Mouse (Mus musculus) forebrain, embryonic 15.5 days (tissue): ENCODE data around the gene Cd3eap. TPM values are rescaled to one million over a fixed set of nuclear protein-coding genes. Genes with fewer than 3 reads are reported as not detected.

Source experiments
- ATAC-seq: fragments of 200-750 bp; cut with Nextera tagmentation; replicated peaks from 2 replicates; pipeline ENCODE4 v1.8.0; 2017; ENCODE audit warnings: mild to moderate bottlenecking, moderate TSS enrichment, moderate library complexity
- H3K27ac ChIP-seq: fragments of 300-500 bp; sonication (generic); replicated peaks from 2 replicates; pipeline ENCODE4 v1.5.1; 2015; ENCODE audit warnings: mild to moderate bottlenecking, inconsistent platforms
- H3K27me3 ChIP-seq: fragments of 300-500 bp; sonication (generic); 2 replicates; pipeline ENCODE4 v1.6.1; 2015; ENCODE audit warnings: inconsistent platforms
- H3K36me3 ChIP-seq: fragments of 300-500 bp; sonication (generic); 2 replicates; pipeline ENCODE4 v1.6.1; 2015; ENCODE audit warnings: mild to moderate bottlenecking, inconsistent platforms
- H3K4me1 ChIP-seq: fragments of 300-500 bp; sonication (generic); 2 replicates; pipeline ENCODE4 v1.6.1; 2015; ENCODE audit warnings: inconsistent platforms
- H3K4me2 ChIP-seq: fragments of 300-500 bp; sonication (generic); replicated peaks from 2 replicates; pipeline ENCODE4 v1.6.1; 2015; ENCODE audit warnings: mild to moderate bottlenecking, inconsistent platforms
- H3K4me3 ChIP-seq: fragments of 300-500 bp; sonication (generic); 2 replicates; pipeline ENCODE4 v1.5.1; 2015; ENCODE audit warnings: mild to moderate bottlenecking, inconsistent platforms
- H3K9ac ChIP-seq: fragments of 300-500 bp; sonication (generic); replicated peaks from 2 replicates; pipeline ENCODE4 v1.6.1; 2015; ENCODE audit warnings: mild to moderate bottlenecking, inconsistent platforms
- H3K9me3 ChIP-seq: fragments of 300-500 bp; sonication (generic); 2 replicates; pipeline ENCODE4 v1.6.1; 2016; ENCODE audit warnings: inconsistent platforms
- WGBS: fragments of 180-500 bp; shearing (Covaris S2); methylation state at CpG from one replicate; pipeline ENCODE4 v1.1.7; 2015; ENCODE audit warnings: mixed read lengths; 5-methylcytosine and 5-hydroxymethylcytosine counted together
- polyA plus RNA-seq: library from polyadenylated mRNA; unstranded; fragments of >200 nt; fragmentation: Nextera tagmentation; extraction: Ambion mirVana; gene quantifications from 2 replicates; pipeline ENCODE4 v1.2.1, GENCODE M21; 2015

Cd3eap gene
- 23.9 and 24.0 TPM in 2 replicates for polyA plus RNA-seq

DNA sequence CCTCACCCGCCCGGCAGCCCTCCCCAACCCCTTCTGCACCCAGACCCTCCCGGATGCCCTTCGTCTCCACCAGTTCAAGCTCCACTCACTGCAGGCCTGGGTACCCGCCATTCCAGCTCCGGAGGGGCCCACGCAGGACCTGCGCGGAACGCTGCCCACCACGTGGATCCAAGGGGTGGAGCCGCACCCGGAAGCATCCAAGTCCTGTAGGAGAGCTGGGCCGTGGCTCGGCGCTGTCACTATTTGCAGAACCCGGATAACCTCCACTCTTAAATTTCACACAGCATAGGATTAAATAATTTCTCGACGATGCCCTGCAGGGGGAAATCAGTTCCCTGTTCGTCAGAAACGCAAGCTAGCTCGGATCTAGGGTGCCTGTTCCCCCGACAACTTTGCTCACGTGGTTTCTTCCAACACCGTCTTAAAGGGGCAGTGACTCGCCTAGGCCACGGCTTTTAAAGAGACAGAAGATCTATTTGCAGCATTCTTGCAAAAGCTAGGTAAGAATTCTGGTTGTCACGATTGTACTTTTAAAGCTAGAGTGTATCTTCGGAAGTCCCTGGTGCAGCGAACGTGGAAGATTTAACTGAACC lies at the start of gene Cd3eap, which contains the start of gene Ppp1r13l:
Cd3eap (minus strand) TSS at position 185 of the 593 bp plus-strand sequence.
Ppp1r13l (plus strand) TSS at position 451 of the 593 bp plus-strand sequence.
- H3K27ac ChIP-seq: peak within 1 kb of the TSS; percentile 58
- ATAC-seq: peak; percentile 83
- WGBS: under 1% methylated on average over 30 of the region's 31 CpGs
- peak within 1 kb of the TSS; percentile 64 for H3K9ac ChIP-seq
- peaks cover 17% of the 10 kb centered on the region for H3K36me3 ChIP-seq
- H3K4me3 ChIP-seq: peak within 1 kb of the TSS; percentile 68
- H3K4me2 ChIP-seq: peak within 1 kb of the TSS; percentile 96
- no peaks in the 10 kb centered on the region for H3K9me3 ChIP-seq
- H3K27me3 ChIP-seq: no peaks in the 10 kb centered on the region
- peaks cover 37% of the 10 kb centered on the region for H3K4me1 ChIP-seq

DNA sequence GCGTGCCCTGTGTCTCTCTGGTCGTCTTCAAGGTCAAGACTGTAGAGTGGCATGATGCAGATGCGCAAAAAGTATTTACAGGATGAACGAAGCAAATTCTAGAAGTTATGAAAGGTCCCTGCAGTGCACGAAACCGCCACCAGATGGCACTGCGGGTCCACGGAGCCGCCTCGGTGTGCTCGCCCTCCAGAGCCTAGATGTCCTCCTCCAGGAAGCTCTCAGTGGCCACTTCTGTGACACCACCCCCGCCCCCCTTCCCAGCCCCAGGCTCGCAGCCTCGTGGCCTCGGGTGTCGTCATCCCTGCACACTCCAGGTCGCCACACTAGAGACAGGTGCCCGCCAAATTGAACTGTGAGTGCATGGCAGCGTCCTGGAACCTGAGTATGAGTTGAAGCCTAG lies 46.1 kb upstream of the Cd3eap start:
- Histone ChIP-seq H3K4me3 (no peak overlapping the region), H3K9me3 (no peaks in the 10 kb centered on the region), H3K27ac (no peak overlapping the region), H3K27me3 (peaks cover 36% of the 10 kb centered on the region), H3K4me1 (peaks cover 10% of the 10 kb centered on the region), H3K36me3 (no peaks in the 10 kb centered on the region), H3K9ac (no peak overlapping the region), H3K4me2 (no peak overlapping the region)
- ATAC-seq: peak; percentile 62; the same call in 1 of the 2 replicates
- WGBS: 3% methylated on average over 19 of the region's 19 CpGs

DNA sequence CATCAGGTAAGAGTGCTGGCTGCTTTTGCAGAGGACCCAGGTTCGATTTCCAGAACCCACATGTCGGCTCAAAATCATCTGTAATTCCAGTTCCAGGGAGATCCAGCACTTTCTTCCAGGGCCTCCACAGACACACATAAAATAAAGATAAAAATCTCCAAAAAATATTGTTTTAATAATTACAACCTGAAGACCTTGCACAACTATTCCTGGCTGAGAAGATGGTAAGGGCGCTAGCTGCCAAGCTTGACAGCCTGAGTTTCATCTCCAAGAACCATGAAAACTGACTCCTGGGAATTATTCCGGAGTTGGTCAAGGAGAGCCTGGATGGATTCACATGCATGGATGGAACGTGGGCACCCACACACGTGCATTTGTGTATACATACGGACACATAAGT lies 45.2 kb upstream of the Cd3eap start, which contains the start of gene Ckm:
Ckm (plus strand) TSS at position 301 of the 400 bp plus-strand sequence.
- Histone ChIP-seq H3K9ac (peak within 1 kb of the TSS; percentile 47), H3K36me3 (no peaks in the 10 kb centered on the region), H3K27ac (no peak within 1 kb of the TSS), H3K9me3 (no peaks in the 10 kb centered on the region), H3K4me2 (peak within 1 kb of the TSS; percentile 94), H3K4me3 (peak within 1 kb of the TSS; percentile 53), H3K4me1 (peaks cover 16% of the 10 kb centered on the region), H3K27me3 (peaks cover 36% of the 10 kb centered on the region)
- WGBS: 52% methylated on average over 7 of the region's 7 CpGs
- ATAC-seq: no peak

DNA sequence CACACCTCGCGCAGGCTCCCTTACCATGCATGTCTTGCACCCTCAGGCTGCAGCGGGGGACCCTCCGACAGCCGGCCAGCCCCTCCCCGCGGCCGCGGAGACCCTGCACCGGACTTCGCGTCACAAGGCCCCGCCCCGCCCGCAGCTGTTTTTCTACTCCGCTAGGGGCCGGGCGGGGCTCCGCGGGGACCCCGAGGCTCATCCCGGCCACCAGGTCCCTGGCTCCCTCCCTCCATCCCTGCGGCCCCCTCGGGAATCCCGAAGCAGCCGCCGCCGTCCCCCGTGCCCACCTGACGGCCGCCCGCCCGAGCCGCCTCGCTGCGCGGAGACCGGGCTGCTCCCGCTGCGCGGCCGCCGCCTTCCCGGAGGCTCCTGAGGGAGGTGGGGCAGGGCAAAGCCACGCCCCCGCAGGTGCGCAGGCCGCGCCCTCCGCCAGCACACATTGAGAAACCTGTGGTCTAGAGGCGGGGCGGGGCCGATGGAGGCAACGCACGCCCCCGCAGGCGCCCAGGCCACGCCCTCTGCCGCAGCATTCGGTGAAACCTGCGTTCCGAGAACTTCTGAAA lies 44.5 kb upstream of the Cd3eap start, which contains the start of gene Klc3:
Klc3 (minus strand) TSS at position 374 of the 566 bp plus-strand sequence.
- Histone ChIP-seq H3K36me3 (no peaks in the 10 kb centered on the region), H3K4me2 (peak within 1 kb of the TSS; percentile 94), H3K27ac (no peak within 1 kb of the TSS), H3K9me3 (no peaks in the 10 kb centered on the region), H3K4me3 (peak within 1 kb of the TSS; percentile 53), H3K27me3 (peaks cover 39% of the 10 kb centered on the region), H3K4me1 (peaks cover 19% of the 10 kb centered on the region), H3K9ac (peak within 1 kb of the TSS; percentile 47)
- ATAC-seq: no peak; the same call in 1 of the 2 replicates
- WGBS: 1% methylated on average over 61 of the region's 62 CpGs

DNA sequence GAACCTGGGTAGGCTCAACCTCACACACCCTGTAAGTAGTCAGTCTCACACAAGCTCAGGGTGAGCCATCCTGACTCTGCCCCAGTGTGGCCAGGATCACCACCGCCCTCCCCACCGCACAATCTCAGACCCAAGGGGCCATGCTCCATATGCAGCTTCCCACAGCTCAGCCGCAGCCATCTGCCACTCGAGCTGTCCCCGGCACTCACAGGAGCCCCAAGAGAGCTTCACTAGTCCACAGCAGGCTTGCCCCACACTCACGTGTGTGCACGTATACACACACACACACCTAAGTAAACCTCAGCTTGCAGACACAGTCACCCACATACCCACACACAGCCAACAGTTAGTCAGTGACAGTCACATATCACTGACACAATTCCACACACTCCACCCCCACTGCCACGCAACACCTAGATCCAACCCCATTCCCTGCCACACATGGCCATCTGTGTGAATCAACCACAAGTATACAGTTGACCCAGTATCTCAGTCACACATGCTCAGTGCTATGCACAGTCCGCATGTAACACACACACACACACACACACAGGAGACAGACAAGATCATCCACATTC lies 43.3 kb upstream of the Cd3eap start:
- Histone ChIP-seq H3K4me3 (no peak overlapping the region), H3K9me3 (no peaks in the 10 kb centered on the region), H3K27me3 (peaks cover 39% of the 10 kb centered on the region), H3K9ac (no peak overlapping the region), H3K36me3 (no peaks in the 10 kb centered on the region), H3K4me1 (peaks cover 19% of the 10 kb centered on the region), H3K27ac (no peak overlapping the region), H3K4me2 (no peak overlapping the region)
- no peak for ATAC-seq
- 79% methylated on average over 9 of the region's 9 CpGs for WGBS

DNA sequence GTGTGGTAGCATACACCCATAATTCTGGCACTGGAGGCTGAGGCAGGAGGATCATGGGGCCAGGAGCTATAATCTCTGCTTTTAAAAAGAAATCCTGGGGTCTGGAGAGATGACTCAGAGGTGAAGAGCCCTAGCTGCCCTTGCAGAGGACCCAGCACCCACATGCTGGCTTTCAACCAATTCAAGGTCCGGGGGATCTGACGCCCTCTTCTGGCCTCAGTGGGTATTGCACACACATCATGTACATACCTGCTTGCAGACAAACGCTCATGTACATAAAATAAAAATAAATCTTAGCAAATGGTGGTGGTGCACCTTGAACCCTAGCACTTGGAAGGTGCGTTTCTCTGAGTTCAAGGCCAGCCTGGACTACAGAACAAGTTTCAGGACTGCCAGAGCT lies 41.7 kb upstream of the Cd3eap start:
- H3K27me3 ChIP-seq: peaks cover 39% of the 10 kb centered on the region
- 84% methylated on average over 4 of the region's 4 CpGs for WGBS

DNA sequence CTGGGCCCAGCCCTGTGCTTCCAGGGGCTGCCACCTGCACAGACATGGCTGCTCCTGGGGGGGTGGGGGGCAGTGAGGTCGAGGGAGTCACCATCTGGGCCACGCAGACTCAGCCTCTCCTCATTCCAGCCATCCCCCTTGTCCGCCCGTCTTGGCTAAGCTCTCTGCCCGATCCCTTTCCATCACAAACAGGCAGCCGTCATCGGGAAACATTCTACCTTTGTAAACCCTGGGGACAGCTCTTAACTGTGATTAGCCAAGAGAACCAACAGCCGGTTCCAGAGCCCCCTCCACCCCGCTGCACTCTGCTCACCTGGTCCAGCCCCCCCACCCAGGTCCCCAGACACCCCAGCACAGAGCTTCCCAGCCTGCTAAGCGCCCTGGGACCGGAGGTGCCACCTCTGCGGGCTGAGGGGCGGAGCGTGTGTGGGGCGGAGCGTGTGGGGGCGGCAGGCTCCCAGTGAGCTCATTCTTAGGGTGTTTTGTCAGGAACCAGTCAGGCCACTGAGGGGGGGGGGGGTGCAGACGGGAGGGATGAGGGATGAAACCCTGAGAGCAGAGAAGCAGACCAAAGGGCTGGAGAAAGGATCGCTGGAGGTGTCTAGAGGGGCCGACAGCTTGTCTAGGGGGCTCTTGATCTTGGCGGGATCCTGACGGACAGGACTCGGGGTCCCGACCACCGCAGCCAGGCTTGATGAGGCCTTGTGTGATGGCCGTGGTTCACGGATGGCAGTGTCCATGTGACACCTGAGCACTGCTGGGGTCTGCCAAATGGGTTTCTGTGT lies 40.4 kb upstream of the Cd3eap start:
- Histone ChIP-seq H3K4me1 (peaks cover 19% of the 10 kb centered on the region), H3K4me3 (peak overlapping the region; percentile 28), H3K9ac (peak overlapping the region; percentile 5; the same call in 1 of the 2 replicates), H3K36me3 (peaks cover 10% of the 10 kb centered on the region; the same call in 1 of the 2 replicates), H3K9me3 (no peaks in the 10 kb centered on the region), H3K4me2 (peak overlapping the region; percentile 48), H3K27ac (no peak overlapping the region), H3K27me3 (peaks cover 33% of the 10 kb centered on the region)
- ATAC-seq: no peak
- 2% methylated on average over 27 of the region's 27 CpGs for WGBS

More for the DNA sequence above, 41.7 kb upstream of the Cd3eap start:
- Histone ChIP-seq H3K9me3 (no peaks in the 10 kb centered on the region), H3K9ac (no peak overlapping the region), H3K27ac (no peak overlapping the region), H3K36me3 (no peaks in the 10 kb centered on the region), H3K4me3 (no peak overlapping the region), H3K4me1 (peaks cover 19% of the 10 kb centered on the region), H3K4me2 (no peak overlapping the region)
- no peak for ATAC-seq

DNA sequence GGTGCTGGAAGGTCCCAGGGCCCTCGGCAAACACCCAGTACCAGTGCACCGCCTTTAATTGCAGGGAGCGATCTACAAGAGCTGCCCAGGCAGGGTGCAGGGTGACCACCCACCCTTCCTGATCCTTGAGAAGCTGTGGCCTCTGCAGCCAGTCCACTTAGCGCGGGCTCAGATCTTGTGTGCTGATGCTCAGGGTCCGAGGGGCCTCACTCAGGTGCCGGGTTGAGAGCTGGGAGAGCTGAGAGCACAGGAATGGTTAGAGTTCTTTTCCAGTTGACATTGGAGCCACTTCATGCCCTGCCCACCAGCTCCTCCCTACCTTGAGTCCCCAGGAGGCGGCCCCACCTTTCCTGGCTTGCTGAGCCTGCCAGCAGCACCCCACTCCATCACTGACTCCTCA lies 35.2 kb upstream of the Cd3eap start:
- no peaks in the 10 kb centered on the region for H3K9me3 ChIP-seq

DNA sequence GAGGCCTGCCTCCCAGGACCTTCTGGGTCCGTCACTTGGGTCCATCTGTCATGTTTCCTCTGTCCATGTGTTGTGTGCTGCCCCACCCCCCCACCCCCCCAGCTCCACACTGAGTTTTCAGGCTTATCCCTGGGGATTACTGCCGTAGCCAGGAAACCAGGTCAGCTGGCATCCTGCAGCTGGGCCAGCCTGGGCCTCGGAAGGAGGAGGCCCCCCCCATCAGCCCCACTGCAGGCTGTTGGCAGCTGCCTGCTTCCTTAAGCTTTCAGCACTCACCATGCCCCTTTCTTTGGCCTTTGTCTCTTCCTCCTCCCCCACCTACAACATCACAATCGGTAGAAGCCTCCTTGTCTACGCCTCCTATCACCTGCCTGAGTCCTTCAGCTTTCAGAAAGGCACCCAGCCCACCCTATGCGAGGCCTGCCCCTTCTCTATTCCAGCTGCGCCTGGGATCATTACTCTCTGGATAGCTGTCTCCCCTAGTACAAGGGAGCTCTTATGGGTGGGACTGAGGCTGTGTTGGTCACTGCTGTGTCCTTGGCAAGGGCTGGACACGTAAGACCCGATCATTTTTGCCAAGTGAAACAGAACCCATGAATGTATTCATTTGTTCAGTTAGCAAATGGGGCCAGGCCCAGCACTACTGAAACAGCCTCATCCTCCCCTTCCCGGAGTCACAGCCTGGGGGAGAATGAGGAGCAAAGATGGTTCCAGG lies 29.6 kb upstream of the Cd3eap start:
- Histone ChIP-seq H3K9me3 (no peaks in the 10 kb centered on the region), H3K36me3 (peaks cover 87% of the 10 kb centered on the region), H3K4me3 (no peak overlapping the region), H3K4me1 (peaks cover 6% of the 10 kb centered on the region), H3K27me3 (no peaks in the 10 kb centered on the region), H3K27ac (no peak overlapping the region), H3K4me2 (no peak overlapping the region), H3K9ac (no peak overlapping the region)
- WGBS: 66% methylated on average over 10 of the region's 10 CpGs
- no peak for ATAC-seq

More for the DNA sequence above, 35.2 kb upstream of the Cd3eap start:
- Histone ChIP-seq H3K4me1 (peaks cover 3% of the 10 kb centered on the region), H3K36me3 (peaks cover 61% of the 10 kb centered on the region), H3K9ac (no peak overlapping the region), H3K4me2 (no peak overlapping the region), H3K4me3 (no peak overlapping the region), H3K27me3 (peaks cover 3% of the 10 kb centered on the region; the same call in 1 of the 2 replicates), H3K27ac (no peak overlapping the region)
- no peak for ATAC-seq
- 90% methylated on average over 8 of the region's 8 CpGs for WGBS

DNA sequence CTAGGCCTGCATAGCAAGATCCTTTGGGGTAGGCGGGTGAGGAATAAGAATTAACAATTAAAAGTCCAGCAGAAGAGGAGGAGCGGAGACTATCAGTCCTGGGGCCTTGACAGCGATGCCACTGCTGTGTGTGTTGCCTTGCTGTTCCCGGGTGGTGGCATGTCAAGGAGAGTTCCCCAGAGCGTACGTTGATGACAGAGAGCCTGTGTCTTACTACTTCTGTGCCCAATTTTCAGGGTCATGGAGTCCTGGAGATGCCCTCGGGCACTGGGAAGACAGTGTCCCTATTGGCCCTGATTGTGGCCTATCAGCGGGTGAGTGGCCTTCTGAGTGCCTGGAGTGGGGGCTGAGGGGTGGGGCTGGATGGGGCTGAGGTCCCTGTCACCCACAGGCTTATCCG lies 24.4 kb upstream of the Cd3eap start:
- Histone ChIP-seq H3K4me2 (no peak overlapping the region), H3K36me3 (peaks cover 40% of the 10 kb centered on the region), H3K9ac (no peak overlapping the region), H3K27me3 (no peaks in the 10 kb centered on the region), H3K9me3 (no peaks in the 10 kb centered on the region), H3K4me3 (no peak overlapping the region), H3K4me1 (peaks cover 22% of the 10 kb centered on the region), H3K27ac (no peak overlapping the region)
- ATAC-seq: no peak
- 91% methylated on average over 9 of the region's 9 CpGs for WGBS

DNA sequence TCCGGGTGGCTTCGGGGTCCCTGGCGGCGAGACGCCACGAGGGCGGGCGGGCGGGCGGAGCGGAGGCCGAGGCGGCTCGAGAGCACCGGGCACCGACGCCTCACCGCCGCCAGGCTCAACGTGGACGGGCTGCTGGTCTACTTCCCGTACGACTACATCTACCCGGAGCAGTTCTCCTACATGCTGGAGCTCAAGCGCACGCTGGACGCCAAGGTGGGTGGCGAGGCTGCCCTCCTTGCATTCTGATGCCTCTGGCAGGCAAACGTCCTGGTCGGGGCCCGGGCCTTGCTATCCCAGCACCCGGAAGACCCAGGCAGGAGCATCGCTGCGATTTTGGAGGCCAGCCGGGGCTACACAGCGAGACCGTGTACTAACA lies 22.9 kb upstream of the Cd3eap start:
- peak overlapping the region; percentile 62 for H3K4me2 ChIP-seq
- H3K27me3 ChIP-seq: no peaks in the 10 kb centered on the region
- H3K4me1 ChIP-seq: peaks cover 22% of the 10 kb centered on the region
- peaks cover 27% of the 10 kb centered on the region for H3K36me3 ChIP-seq
- peak overlapping the region; percentile 76 for H3K9ac ChIP-seq
- no peaks in the 10 kb centered on the region for H3K9me3 ChIP-seq
- no peak; the same call in 1 of the 2 replicates for ATAC-seq
- under 1% methylated on average over 32 of the region's 37 CpGs for WGBS
- peak overlapping the region; percentile 32; the same call in 1 of the 2 replicates for H3K27ac ChIP-seq
- peak overlapping the region; percentile 71 for H3K4me3 ChIP-seq
